15 mouse cellular contexts compared by ENCODE assay signal in the genomic region with DNA sequence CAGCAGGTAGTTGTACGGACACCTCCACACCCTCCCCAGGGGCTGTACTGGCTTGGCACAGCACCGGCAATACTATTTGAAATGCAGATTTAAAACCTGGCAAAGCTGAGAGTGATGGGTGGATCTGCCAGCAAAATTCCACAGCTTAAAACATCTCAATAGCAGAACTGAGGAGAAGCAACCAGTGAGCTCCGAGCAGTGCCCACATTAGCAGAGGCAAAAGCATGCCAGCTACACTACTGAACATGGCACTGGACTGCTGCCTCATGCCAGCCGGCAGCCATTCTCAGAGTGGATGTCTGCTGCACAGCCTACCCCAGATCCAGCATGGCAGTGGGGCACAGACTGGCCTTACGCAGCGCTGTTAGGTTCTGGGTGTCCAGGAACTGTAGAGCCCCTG.
A peak's percentile ranks its signal among the peaks of the same experiment; 100 is the strongest.
DNase-seq lines count a peak whose midpoint lies in the region; ATAC-seq and TF ChIP-seq lines count a peak whose summit lies in the region.
"Had no signal": no experiment of that assay in that cellular context is flagged by ENCODE, and none has a peak within 500 bp of the region (broad histone marks: within the 10 kb centered on the region; RNA-seq: fewer than 3 reads in every experiment).

No protein-coding gene starts in this region.

- no peak for ATAC-seq in forebrain, embryonic 14.5 days
- no peak for ATAC-seq in inflammation-experienced regulatory T-cells, adult 6 months

- H3K4me3 ChIP-seq in forebrain, embryonic 14.5 days (ENCODE audit: low read depth, low read length): no peak overlapping the region
- H3K4me3 ChIP-seq in forebrain, embryonic 10.5 days: no peak overlapping the region
- H3K4me3 ChIP-seq in testis, adult 2 months (ENCODE audit: control insufficient read depth, low read depth, low read length): no peak overlapping the region
- H3K4me3 ChIP-seq: embryonic facial prominence, embryonic 12.5 days; heart, embryonic 13.5 days; limb, embryonic 13.5 days; liver, embryonic 15.5 days had no signal

- H3K27me3 ChIP-seq in forebrain, embryonic 14.5 days (replicated peaks; ENCODE audit: control insufficient read depth, insufficient read depth, low read length): no peaks in the 10 kb centered on the region
- H3K27me3 ChIP-seq in forebrain, embryonic 10.5 days (ENCODE audit: poor library complexity, severe bottlenecking): no peaks in the 10 kb centered on the region
- H3K27me3 ChIP-seq in testis, adult 2 months (ENCODE audit: control insufficient read depth, insufficient read depth, low read length): no peaks in the 10 kb centered on the region
- H3K27me3 ChIP-seq: embryonic facial prominence, embryonic 12.5 days; heart, embryonic 13.5 days; limb, embryonic 13.5 days; liver, embryonic 15.5 days had no signal

- no peaks in the 10 kb centered on the region for H3K36me3 ChIP-seq in forebrain, embryonic 14.5 days (ENCODE audit: control insufficient read depth, insufficient read depth, low read length)
- H3K36me3 ChIP-seq in forebrain, embryonic 10.5 days (replicated peaks): no peaks in the 10 kb centered on the region
- no peaks in the 10 kb centered on the region for H3K36me3 ChIP-seq in testis, adult 2 months (ENCODE audit: control insufficient read depth, insufficient read depth, low read length)
- H3K36me3 ChIP-seq: embryonic facial prominence, embryonic 12.5 days; limb, embryonic 13.5 days; liver, embryonic 15.5 days had no signal

- peak; percentile 48 for DNase-seq in forebrain, embryonic 14.5 days (ENCODE audit: low spot score)
- no peak for DNase-seq in forebrain, embryonic 10.5 days (ENCODE audit: extremely low spot score, low spot score)
- peak; percentile 31 for DNase-seq in layer of hippocampus, adult 11-12 months (ENCODE audit: low spot score)
- DNase-seq in layer of hippocampus, adult 9-11 months: no peak
- DNase-seq in testis, postnatal 14 days (ENCODE audit: low spot score): no peak
- DNase-seq in ovary, postnatal 10 days (ENCODE audit: low spot score): no peak
- DNase-seq: kidney, adult 2 months; kidney, postnatal 25 days; layer of hippocampus, postnatal 36 days had no signal

- H3K9me3 ChIP-seq in forebrain, embryonic 14.5 days (replicated peaks; ENCODE audit: control insufficient read depth, low read length): no peaks in the 10 kb centered on the region
- no peaks in the 10 kb centered on the region for H3K9me3 ChIP-seq in forebrain, embryonic 10.5 days
- H3K9me3 ChIP-seq: embryonic facial prominence, embryonic 12.5 days; heart, embryonic 13.5 days; limb, embryonic 13.5 days; liver, embryonic 15.5 days had no signal

- no peak for TF ChIP-seq POLR2A in testis, adult 2 months (IDR thresholded peaks at IDR 0.05; ENCODE audit: control insufficient read depth, low read depth, low read length)

- 71% methylated on average over 6 of the region's 6 CpGs for WGBS in forebrain, embryonic 14.5 days
- WGBS in forebrain, embryonic 10.5 days: 91% methylated on average over 6 of the region's 6 CpGs

- 0 out of 2 replicates have a peak, but pooled peaks have one; percentile 1 for TF ChIP-seq CTCF in testis, adult 2 months (IDR thresholded peaks at IDR 0.05; ENCODE audit: control insufficient read depth, insufficient read depth, insufficient replicate concordance, low read depth, low read length)

- no peak overlapping the region for H3K9ac ChIP-seq in forebrain, embryonic 14.5 days (ENCODE audit: low read length)
- H3K9ac ChIP-seq: embryonic facial prominence, embryonic 12.5 days; heart, embryonic 13.5 days; limb, embryonic 13.5 days; liver, embryonic 15.5 days had no signal

- no peak overlapping the region for H3K4me2 ChIP-seq in forebrain, embryonic 14.5 days (ENCODE audit: low read length)
- H3K4me2 ChIP-seq: embryonic facial prominence, embryonic 12.5 days; heart, embryonic 13.5 days; limb, embryonic 13.5 days; liver, embryonic 15.5 days had no signal

- H3K4me1 ChIP-seq in forebrain, embryonic 14.5 days (ENCODE audit: control insufficient read depth, insufficient read depth, low read length): no peaks in the 10 kb centered on the region
- peaks cover 11% of the 10 kb centered on the region for H3K4me1 ChIP-seq in forebrain, embryonic 10.5 days
- no peaks in the 10 kb centered on the region for H3K4me1 ChIP-seq in testis, adult 2 months (ENCODE audit: control insufficient read depth, insufficient read depth, low read length)
- H3K4me1 ChIP-seq: embryonic facial prominence, embryonic 12.5 days; liver, embryonic 15.5 days had no signal

- H3K27ac ChIP-seq in forebrain, embryonic 14.5 days (ENCODE audit: low read depth, low read length): peak overlapping the region; percentile 30; the same call in 1 of the 2 replicates
- no peak overlapping the region for H3K27ac ChIP-seq in forebrain, embryonic 10.5 days
- no peak overlapping the region for H3K27ac ChIP-seq in testis, adult 2 months (ENCODE audit: control insufficient read depth, insufficient read depth, low read depth, low read length)
- H3K27ac ChIP-seq: embryonic facial prominence, embryonic 12.5 days; heart, embryonic 13.5 days; limb, embryonic 13.5 days; liver, embryonic 15.5 days had no signal

Comparison
In these comparisons a context has a peak if more than half of its experiments do, and no peak if none do; other contexts are left out.
1. DNase-seq: peak in forebrain, embryonic 14.5 days (single experiment) and layer of hippocampus, adult 11-12 months (single experiment); none in forebrain, embryonic 10.5 days (single experiment), layer of hippocampus, adult 9-11 months (single experiment), testis, postnatal 14 days (single experiment) and ovary, postnatal 10 days (single experiment).